In the genomic region with DNA sequence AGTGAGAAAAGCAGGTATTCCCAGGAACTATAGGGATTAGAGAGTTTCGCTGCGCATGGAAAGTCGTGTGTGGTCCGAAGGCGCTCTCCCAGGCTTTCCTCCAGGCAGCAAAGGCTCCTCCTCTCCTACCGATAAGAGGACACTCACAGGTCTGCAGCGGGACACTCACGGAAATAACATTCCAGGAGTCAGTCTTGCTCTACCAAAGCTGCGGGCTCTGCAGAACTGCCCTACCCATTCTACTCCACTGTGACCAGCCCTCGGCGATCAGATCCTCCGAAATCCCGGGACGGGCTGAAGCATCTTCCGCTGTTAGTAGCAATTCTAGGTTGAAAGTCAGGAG, we compare ENCODE assay signal across 8 mouse cellular contexts. TPM values are rescaled to one million over a fixed set of nuclear protein-coding genes. Genes with fewer than 3 reads are reported as not detected.
DNase-seq lines count a peak whose midpoint lies in the region; ATAC-seq lines count a peak whose summit lies in the region.

No protein-coding gene starts in this region.

- peak overlapping the region; percentile 56 for H3K4me2 ChIP-seq in forebrain, embryonic 14.5 days (ENCODE audit: low read length)
- H3K4me2 ChIP-seq in limb, embryonic 15.5 days = peak overlapping the region; percentile 60
- peak overlapping the region; percentile 61 for H3K4me2 ChIP-seq in stomach, embryonic 14.5 days (replicated peaks; ENCODE audit: low read depth, low read length)

- peaks cover 5% of the 10 kb centered on the region; the same call in 1 of the 2 replicates for H3K4me1 ChIP-seq in forebrain, embryonic 14.5 days (ENCODE audit: control insufficient read depth, insufficient read depth, low read length)
- H3K4me1 ChIP-seq in limb, embryonic 15.5 days = peaks cover 14% of the 10 kb centered on the region
- peaks cover 7% of the 10 kb centered on the region for H3K4me1 ChIP-seq in stomach, embryonic 14.5 days (ENCODE audit: control insufficient read depth, insufficient read depth, low read length)

- WGBS in forebrain, embryonic 14.5 days = 3% methylated on average over 15 of the region's 15 CpGs
- WGBS in limb, embryonic 15.5 days = 2% methylated on average over 15 of the region's 15 CpGs
- WGBS in stomach, embryonic 14.5 days = 1% methylated on average over 15 of the region's 15 CpGs

- H3K27ac ChIP-seq in forebrain, embryonic 14.5 days (ENCODE audit: low read depth, low read length) = no peak overlapping the region
- H3K27ac ChIP-seq in limb, embryonic 15.5 days = no peak overlapping the region
- H3K27ac ChIP-seq in stomach, embryonic 14.5 days (ENCODE audit: low read length) = no peak overlapping the region

- H3K9me3 ChIP-seq in forebrain, embryonic 14.5 days (replicated peaks; ENCODE audit: control insufficient read depth, low read length) = no peaks in the 10 kb centered on the region
- H3K9me3 ChIP-seq in limb, embryonic 15.5 days = no peaks in the 10 kb centered on the region
- H3K9me3 ChIP-seq in stomach, embryonic 14.5 days (ENCODE audit: control insufficient read depth, low read depth, low read length) = no peaks in the 10 kb centered on the region

- ATAC-seq in forebrain, embryonic 14.5 days = no peak
- ATAC-seq in limb, embryonic 15.5 days (ENCODE audit: insufficient number of reproducible peaks, low FRiP score, low TSS enrichment, low read depth) = no peak
- ATAC-seq in stomach, embryonic 14.5 days (ENCODE audit: insufficient number of reproducible peaks, insufficient read depth, low FRiP score, low read depth) = 0 out of 2 replicates have a peak, but pooled peaks have one; percentile 40

- DNase-seq in embryo, embryonic 10 days (ENCODE audit: low spot score) = peak; percentile 62
- no peak for DNase-seq in embryo, embryonic 9.5 days (ENCODE audit: extremely low spot score)
- DNase-seq in ES-CJ7 (ENCODE audit: low read depth, low spot score) = peak; percentile 11
- no peak for DNase-seq in forebrain, embryonic 14.5 days (ENCODE audit: low spot score)
- DNase-seq in frontal cortex, adult 2 months (ENCODE audit: extremely low spot score in 1 of 2, low spot score in 1 of 2) = no peak
- no peak for DNase-seq in layer of hippocampus, adult 9-10 months (ENCODE audit: low spot score)

- no peaks in the 10 kb centered on the region for H3K36me3 ChIP-seq in forebrain, embryonic 14.5 days (ENCODE audit: control insufficient read depth, insufficient read depth, low read length)
- H3K36me3 ChIP-seq in limb, embryonic 15.5 days = no peaks in the 10 kb centered on the region
- H3K36me3 ChIP-seq in stomach, embryonic 14.5 days (ENCODE audit: control insufficient read depth, insufficient read depth, low read length) = no peaks in the 10 kb centered on the region

- H3K9ac ChIP-seq in forebrain, embryonic 14.5 days (ENCODE audit: low read length) = no peak overlapping the region
- peak overlapping the region; percentile 23; the same call in 1 of the 2 replicates for H3K9ac ChIP-seq in limb, embryonic 15.5 days
- H3K9ac ChIP-seq in stomach, embryonic 14.5 days (replicated peaks; ENCODE audit: low read depth, low read length) = no peak overlapping the region

- H3K27me3 ChIP-seq in forebrain, embryonic 14.5 days (replicated peaks; ENCODE audit: control insufficient read depth, insufficient read depth, low read length) = peaks cover 29% of the 10 kb centered on the region
- peaks cover 51% of the 10 kb centered on the region for H3K27me3 ChIP-seq in limb, embryonic 15.5 days
- 0 out of 2 replicates have a peak, but pooled peaks cover 11% of the 10 kb centered on the region for H3K27me3 ChIP-seq in stomach, embryonic 14.5 days (ENCODE audit: control insufficient read depth, insufficient read depth, low read length)

- peak overlapping the region; percentile 27 for H3K4me3 ChIP-seq in forebrain, embryonic 14.5 days (ENCODE audit: low read depth, low read length)
- peak overlapping the region; percentile 37 for H3K4me3 ChIP-seq in limb, embryonic 15.5 days
- peak overlapping the region; percentile 36 for H3K4me3 ChIP-seq in stomach, embryonic 14.5 days (ENCODE audit: low read depth, low read length)

RNA-seq across cellular contexts. Expression of a gene that starts 2.6 kb away (rescaled TPM):
- 0.58 and 0.91 TPM in 2 replicates for polyA plus RNA-seq in forebrain, embryonic 14.5 days (2014; fragmentation: Nextera tagmentation; extraction: Ambion mirVana)
- polyA plus RNA-seq in limb, embryonic 15.5 days (2015; fragmentation: Nextera tagmentation; extraction: Ambion mirVana) = 14.3 and 16.9 TPM in 2 replicates
- polyA plus RNA-seq in stomach, embryonic 14.5 days (2014; fragmentation: Nextera tagmentation; extraction: Ambion mirVana) = 19.6 and 23.0 TPM in 2 replicates
- 0.27 and 0.62 TPM in 2 replicates for polyA plus RNA-seq in frontal cortex, adult 2 months (2012; rRNA removed)

RNA-seq across cellular contexts. Expression of a gene that starts 19.8 kb away (rescaled TPM):
- 19.6 and 24.0 TPM in 2 replicates for polyA plus RNA-seq in forebrain, embryonic 14.5 days (2014; fragmentation: Nextera tagmentation; extraction: Ambion mirVana)
- polyA plus RNA-seq in limb, embryonic 15.5 days (2015; fragmentation: Nextera tagmentation; extraction: Ambion mirVana) = 20.1 and 20.4 TPM in 2 replicates
- polyA plus RNA-seq in stomach, embryonic 14.5 days (2014; fragmentation: Nextera tagmentation; extraction: Ambion mirVana) = 23.6 and 25.7 TPM in 2 replicates
- 6.0 and 7.7 TPM in 2 replicates for polyA plus RNA-seq in frontal cortex, adult 2 months (2012; rRNA removed)

RNA-seq across cellular contexts. Expression of a gene that starts 48.3 kb away (rescaled TPM):
- 9.2 and 13.2 TPM in 2 replicates for polyA plus RNA-seq in forebrain, embryonic 14.5 days (2014; fragmentation: Nextera tagmentation; extraction: Ambion mirVana)
- 2.1 and 3.1 TPM in 2 replicates for polyA plus RNA-seq in limb, embryonic 15.5 days (2015; fragmentation: Nextera tagmentation; extraction: Ambion mirVana)
- 4.3 and 4.6 TPM in 2 replicates for polyA plus RNA-seq in stomach, embryonic 14.5 days (2014; fragmentation: Nextera tagmentation; extraction: Ambion mirVana)
- polyA plus RNA-seq in frontal cortex, adult 2 months (2012; rRNA removed) = 67.0 and 70.8 TPM in 2 replicates

RNA-seq across cellular contexts. Expression of a gene that starts 57.5 kb away (rescaled TPM):
- 49.9 and 54.1 TPM in 2 replicates for polyA plus RNA-seq in forebrain, embryonic 14.5 days (2014; fragmentation: Nextera tagmentation; extraction: Ambion mirVana)
- polyA plus RNA-seq in limb, embryonic 15.5 days (2015; fragmentation: Nextera tagmentation; extraction: Ambion mirVana) = 50.0 and 52.6 TPM in 2 replicates
- polyA plus RNA-seq in stomach, embryonic 14.5 days (2014; fragmentation: Nextera tagmentation; extraction: Ambion mirVana) = 73.9 and 75.2 TPM in 2 replicates
- 32.7 and 33.8 TPM in 2 replicates for polyA plus RNA-seq in frontal cortex, adult 2 months (2012; rRNA removed)

Comparison
In these comparisons a context has a peak if more than half of its experiments do, and no peak if none do; other contexts are left out.
1. DNase-seq: peak in embryo, embryonic 10 days (single experiment) and ES-CJ7 (single experiment); none in embryo, embryonic 9.5 days (single experiment), forebrain, embryonic 14.5 days (single experiment), frontal cortex, adult 2 months (0 of 2) and layer of hippocampus, adult 9-10 months (single experiment).
2. Peak in every context shown above with its lines, with median percentiles within 50 percentile points of each other: H3K4me2 ChIP-seq and H3K4me3 ChIP-seq.